Comparison of ENCODE assay signal across 9 mouse cellular contexts in the genomic region with DNA sequence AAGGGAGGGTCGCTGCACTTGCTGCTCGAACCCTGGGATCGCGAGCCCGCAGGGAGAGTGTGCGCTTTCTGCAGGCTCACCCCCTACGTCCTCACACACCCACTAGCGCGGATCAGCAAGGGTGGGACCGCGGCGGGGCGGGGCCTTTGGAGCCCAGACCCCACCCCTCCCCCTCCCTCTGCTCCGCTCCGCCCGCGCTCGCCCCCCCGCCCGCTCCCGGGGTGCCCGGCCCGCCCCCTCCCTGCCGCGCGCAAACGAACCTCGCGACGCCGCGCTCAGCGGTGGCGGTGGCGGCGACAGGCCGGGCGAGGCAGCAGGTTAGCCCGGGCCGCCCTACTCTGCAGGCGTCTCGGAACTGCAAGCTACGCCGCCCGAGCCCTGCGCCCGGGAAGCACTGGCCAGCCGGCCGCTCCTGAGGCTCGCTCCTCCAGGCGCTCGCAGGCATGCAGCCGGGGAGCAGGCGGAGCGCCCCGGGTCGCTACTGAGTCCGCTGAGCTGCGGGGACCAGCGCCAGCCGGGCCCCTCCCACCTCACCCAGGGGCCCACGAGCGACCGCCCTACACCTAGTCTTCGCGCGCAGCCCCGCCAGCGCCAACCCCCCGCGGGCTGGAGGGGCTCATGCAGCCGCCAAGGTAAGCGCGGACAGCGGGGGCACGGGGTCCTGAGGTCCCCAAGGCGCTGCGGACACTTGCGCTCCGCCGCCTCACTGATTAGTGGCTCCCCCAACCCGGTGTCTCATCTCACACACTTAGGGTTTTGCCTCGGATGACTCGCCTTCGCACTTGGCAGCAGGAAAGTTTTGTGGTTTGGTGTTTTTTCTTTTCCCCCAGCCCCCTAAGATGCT. TPM values are rescaled to one million over a fixed set of nuclear protein-coding genes. Genes with fewer than 3 reads are reported as not detected.
A peak's percentile ranks its signal among the peaks of the same experiment; 100 is the strongest.
DNase-seq lines count a peak whose midpoint lies in the region; ATAC-seq lines count a peak whose summit lies in the region.
"Had no signal": no experiment of that assay in that cellular context is flagged by ENCODE, and none has a peak within 500 bp of the region (broad histone marks: within the 10 kb centered on the region; RNA-seq: fewer than 3 reads in every experiment).

A gene (plus strand): TSS at position 253 of the 844 bp plus-strand sequence.

- H3K4me2 ChIP-seq in midbrain, embryonic 13.5 days (replicated peaks): peak within 1 kb of the TSS; percentile 76

- WGBS in limb, embryonic 10.5 days: under 1% methylated on average over 82 of the region's 85 CpGs
- WGBS in midbrain, embryonic 13.5 days: under 1% methylated on average over 62 of the region's 85 CpGs

- H3K9me3 ChIP-seq in limb, embryonic 10.5 days (replicated peaks): no peaks in the 10 kb centered on the region
- no peaks in the 10 kb centered on the region for H3K9me3 ChIP-seq in midbrain, embryonic 13.5 days

- peak; percentile 4 for DNase-seq in kidney, adult 11 months
- DNase-seq in kidney, adult 9 months: no peak
- DNase-seq in cerebellum, postnatal 36 days: peak; percentile 53 to 57
- peak; percentile 63 to 71 for DNase-seq in gastrocnemius, postnatal 36 days
- peak; percentile 6 for DNase-seq in induced T-regulatory cell, adult 2 months (ENCODE audit: low read depth)
- DNase-seq in limb, embryonic 10.5 days (ENCODE audit: low spot score): peak; percentile 75
- peak; percentile 51 for DNase-seq in thymus, postnatal 4 days

- peaks cover 87% of the 10 kb centered on the region for H3K27me3 ChIP-seq in limb, embryonic 10.5 days (ENCODE audit: low read depth, poor library complexity, severe bottlenecking)
- peaks cover 13% of the 10 kb centered on the region for H3K27me3 ChIP-seq in midbrain, embryonic 13.5 days

- peak within 1 kb of the TSS; percentile 88 for H3K27ac ChIP-seq in limb, embryonic 10.5 days
- H3K27ac ChIP-seq in midbrain, embryonic 13.5 days: peak within 1 kb of the TSS; percentile 98
- H3K27ac ChIP-seq: macrophage had no signal

- ATAC-seq in midbrain, embryonic 13.5 days: peak; percentile 89

- H3K36me3 ChIP-seq in limb, embryonic 10.5 days: no peaks in the 10 kb centered on the region
- no peaks in the 10 kb centered on the region for H3K36me3 ChIP-seq in midbrain, embryonic 13.5 days

- H3K4me1 ChIP-seq in limb, embryonic 10.5 days: peaks cover 38% of the 10 kb centered on the region
- H3K4me1 ChIP-seq in midbrain, embryonic 13.5 days (replicated peaks): peaks cover 68% of the 10 kb centered on the region

- H3K9ac ChIP-seq in midbrain, embryonic 13.5 days (replicated peaks): peak within 1 kb of the TSS; percentile 89

- intact Hi-C loops in gastrocnemius, postnatal 36 days (cut with DNase I): loop anchor here (2.0 to 10.0 kb wide), 5 partner anchors 47 to 448 kb away; no protein-coding TSS in a partner anchor

- H3K4me3 ChIP-seq in limb, embryonic 10.5 days: peak within 1 kb of the TSS; percentile 64
- peak within 1 kb of the TSS; percentile 72 for H3K4me3 ChIP-seq in midbrain, embryonic 13.5 days (replicated peaks)

RNA-seq across cellular contexts. Expression of the gene that starts here (rescaled TPM):
- total RNA-seq in gastrocnemius, postnatal 36 days (2021): 10 to 100 TPM; 39.1 to 48.9 TPM
- 20.1 and 26.8 TPM in 2 replicates for polyA plus RNA-seq in limb, embryonic 10.5 days (2016; fragmentation: Nextera tagmentation; extraction: Ambion mirVana)
- 40.7 and 50.3 TPM in 2 replicates for polyA plus RNA-seq in midbrain, embryonic 13.5 days (2015; fragmentation: Nextera tagmentation; extraction: Ambion mirVana)
- polyA plus RNA-seq: macrophage had no signal
